Mouse (Mus musculus) layer of hippocampus, adult 18-20 months (tissue): ENCODE data around the gene Zeb2. TPM values are rescaled to one million over a fixed set of nuclear protein-coding genes. Genes with fewer than 3 reads are reported as not detected.

Experiments
- DNase-seq, 2 experiments: peaks; one replicate each; pipeline ENCODE4 v3.0.0; 2022; ENCODE audit warnings: low spot score in 2 of 2
- total RNA-seq, 2 experiments: library from RNA; stranded (reverse); gene quantifications; 2 replicates each; pipeline ENCODE4 v1.2.3; 2021

Gene Zeb2
- total RNA-seq, 2 experiments from 2014 or later: 381 to 385 TPM

- no peak for DNase-seq
Measured at GRCm38 (mm10) chr2:45017186-45017800, 99.9 kb downstream of the Zeb2 start.

- no peak for DNase-seq
Measured at GRCm38 (mm10) chr2:45013325-45013724, 103.9 kb downstream of the Zeb2 start.

DNA sequence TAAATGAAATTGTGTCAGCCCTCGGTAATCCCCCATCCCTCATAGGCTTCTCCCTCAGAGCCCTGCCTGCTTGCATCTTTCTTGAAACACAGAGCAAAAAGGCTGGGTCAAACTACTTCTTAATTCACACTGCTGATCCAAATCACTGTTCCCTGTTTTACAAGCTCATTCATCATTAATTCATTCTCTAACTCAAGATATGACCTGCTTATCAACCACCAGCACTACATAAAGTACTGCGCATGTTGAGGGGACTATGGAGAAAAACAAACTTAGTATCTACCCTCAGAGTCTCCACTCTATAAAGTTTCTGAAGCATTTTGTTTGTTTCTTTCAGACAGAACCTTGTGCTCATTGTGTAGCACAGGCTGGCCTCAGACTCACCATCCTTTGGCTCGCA lies 104.5 kb downstream of the Zeb2 start:
- DNase-seq: no peak

DNA sequence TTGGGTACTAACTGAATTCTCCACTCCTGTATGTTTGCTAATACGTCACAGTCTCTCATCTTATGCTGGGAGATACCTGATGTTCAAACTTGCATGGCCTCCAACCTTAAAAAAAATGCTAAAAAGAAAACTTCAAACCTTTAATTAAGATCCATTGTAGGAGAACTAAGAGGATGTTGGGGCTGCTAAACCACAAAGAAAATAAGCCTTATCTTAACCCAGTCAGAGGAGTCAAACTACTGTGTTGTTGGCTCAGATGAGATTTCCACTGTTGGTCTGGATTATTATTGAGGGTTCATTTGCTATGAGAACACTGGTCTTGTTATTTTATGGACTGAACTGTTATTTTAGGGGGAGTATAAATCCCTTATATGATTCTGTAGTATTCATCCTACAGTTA lies 106.5 kb downstream of the Zeb2 start:
- no peak for DNase-seq

GRCm38 (mm10) chr2:44999906-45000305 lies 117.3 kb downstream of the Zeb2 start:
- peak; percentile 80 to 87 for DNase-seq

GRCm38 (mm10) chr2:44998710-44999109 lies 118.5 kb downstream of the Zeb2 start:
- DNase-seq: no peak

GRCm38 (mm10) chr2:44981646-44982045 lies 135.5 kb downstream of the Zeb2 start:
- no peak for DNase-seq

DNA sequence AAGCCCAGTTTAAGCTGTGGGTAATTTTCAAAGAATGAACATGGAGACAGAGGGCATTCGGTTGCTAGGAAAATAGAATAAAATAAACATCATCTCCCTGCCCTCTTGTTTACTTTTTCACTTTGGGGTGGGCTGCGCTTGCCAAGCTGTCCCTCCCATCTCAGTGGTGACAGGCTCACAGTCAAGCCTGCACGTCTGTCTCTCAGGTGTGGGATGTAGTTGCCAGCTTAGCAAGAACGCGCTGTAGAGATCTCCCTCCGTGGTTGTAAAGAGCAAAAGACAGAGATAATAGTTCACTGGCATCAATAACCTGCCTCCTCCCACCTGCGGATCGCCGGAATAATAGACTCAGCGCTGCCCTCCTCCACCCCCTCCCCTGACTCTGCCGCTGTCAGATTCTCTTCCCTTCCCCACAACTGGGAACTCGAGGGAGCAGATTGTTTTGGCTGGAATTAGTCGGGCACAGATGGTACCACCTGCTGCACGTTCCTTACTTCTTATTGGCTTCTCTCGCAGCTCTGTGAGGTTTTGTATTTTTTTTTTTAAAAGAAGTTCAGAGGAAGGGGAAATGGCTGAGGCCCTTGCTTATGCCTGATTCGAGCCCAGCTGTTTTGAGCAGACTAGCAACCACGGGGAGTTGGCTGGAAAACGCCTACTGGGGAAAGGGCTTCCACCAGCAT lies 138.0 kb downstream of the Zeb2 start:
- DNase-seq: peak; percentile 57 to 71

DNA sequence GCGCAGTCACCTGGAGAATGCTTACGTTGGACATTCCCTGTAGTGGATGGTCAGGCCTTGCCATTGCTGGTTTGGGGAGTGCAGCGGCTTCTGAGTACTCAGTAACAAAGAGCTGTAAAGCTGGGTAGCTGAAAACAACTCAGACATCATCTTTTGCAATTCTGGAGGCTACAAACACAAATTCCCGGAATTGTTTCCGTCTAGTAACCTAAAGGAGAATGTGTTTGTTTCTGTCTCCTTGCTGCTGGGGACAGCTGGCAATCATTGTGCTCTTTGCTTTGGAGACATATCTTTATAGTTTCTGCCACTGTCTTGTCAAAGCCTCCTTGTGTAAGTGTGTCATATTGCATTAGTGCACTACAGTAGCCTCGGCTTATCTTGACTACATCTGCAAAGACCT lies 139.2 kb downstream of the Zeb2 start:
- DNase-seq: no peak

- no peak for DNase-seq
Measured at GRCm38 (mm10) chr2:44977556-44977955, 139.6 kb downstream of the Zeb2 start.

- DNase-seq: no peak
Measured at GRCm38 (mm10) chr2:44977051-44977450, 140.1 kb downstream of the Zeb2 start.

- no peak for DNase-seq
Measured at GRCm38 (mm10) chr2:44976484-44976883, 140.7 kb downstream of the Zeb2 start.

GRCm38 (mm10) chr2:44973828-44974227 lies 143.4 kb downstream of the Zeb2 start:
- no peak for DNase-seq

DNA sequence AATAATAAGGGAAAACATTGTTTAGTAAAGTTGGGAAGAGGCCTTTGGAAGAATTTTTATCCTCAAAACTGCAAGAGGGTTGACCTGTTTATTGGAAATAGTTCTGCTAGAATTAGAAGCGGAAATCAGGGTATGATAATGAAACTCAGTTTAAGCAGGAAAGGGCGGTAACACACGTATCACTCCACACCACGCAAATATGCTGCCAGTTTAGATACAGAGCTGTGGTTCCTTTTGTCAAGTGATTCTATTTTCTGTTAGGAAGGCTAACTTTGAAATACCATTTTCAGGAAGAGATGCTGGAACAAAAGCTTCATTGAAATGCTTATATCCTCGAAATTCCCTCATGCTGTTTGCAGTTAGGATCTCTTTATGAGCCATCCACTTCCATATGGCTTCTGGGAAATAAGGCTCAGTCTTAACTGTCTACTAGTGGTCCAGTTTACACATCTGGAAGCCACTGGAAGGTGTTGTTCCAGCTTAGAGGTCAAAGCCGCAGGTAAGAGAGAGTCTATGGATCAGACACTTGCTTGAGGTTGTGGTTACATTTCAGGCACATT lies 147.0 kb downstream of the Zeb2 start:
- no peak for DNase-seq

DNA sequence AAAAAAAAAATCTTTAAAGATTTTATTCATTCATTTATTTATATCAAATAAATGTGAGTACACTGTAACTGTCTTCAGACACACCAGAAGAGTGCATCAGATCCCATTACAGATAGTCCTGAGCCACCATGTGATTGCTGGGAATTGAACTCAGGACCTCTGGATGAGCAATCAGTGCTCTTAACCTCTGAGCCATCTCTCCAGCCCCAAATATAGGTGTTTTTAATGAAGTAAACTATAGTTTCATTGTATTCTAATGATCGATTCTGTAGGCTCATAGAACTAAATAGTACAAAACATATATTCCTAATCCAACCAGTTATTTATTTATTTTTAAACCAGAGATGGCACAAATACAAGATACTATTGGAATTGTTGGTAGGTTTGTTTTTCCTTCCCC lies 147.6 kb downstream of the Zeb2 start:
- no peak for DNase-seq

- no peak for DNase-seq
Measured at GRCm38 (mm10) chr2:44969226-44969625, 148.0 kb downstream of the Zeb2 start.

- DNase-seq: no peak
Measured at GRCm38 (mm10) chr2:44965834-44966555, 151.2 kb downstream of the Zeb2 start.

- DNase-seq: no peak
Measured at GRCm38 (mm10) chr2:44962620-44963019, 154.6 kb downstream of the Zeb2 start.

- no peak for DNase-seq
Measured at GRCm38 (mm10) chr2:44961192-44961591, 156.0 kb downstream of the Zeb2 start.

DNA sequence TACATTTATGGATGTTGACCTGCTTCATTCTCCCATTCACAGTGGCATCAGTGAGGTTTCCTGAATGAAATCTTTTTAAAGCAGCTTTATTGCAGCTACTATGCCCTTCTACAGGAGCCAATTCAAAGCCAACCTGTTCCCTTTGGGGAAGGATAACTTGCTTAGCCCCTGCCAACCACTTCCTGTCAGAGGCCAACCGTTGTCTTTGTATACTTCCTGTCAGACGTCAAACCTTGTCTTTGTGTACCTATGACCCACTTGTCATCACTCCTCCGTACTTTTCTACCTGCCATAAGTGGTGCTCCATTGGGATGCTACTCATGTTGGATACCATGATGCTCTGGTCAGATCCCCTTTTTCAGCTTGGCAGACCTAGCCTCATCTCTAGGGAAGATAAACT lies 156.6 kb downstream of the Zeb2 start:
- DNase-seq: no peak

- no peak for DNase-seq
Measured at GRCm38 (mm10) chr2:44957329-44957797, 159.8 kb downstream of the Zeb2 start.

- peak in 1 of 2 experiments; percentile 21 for DNase-seq
Measured at GRCm38 (mm10) chr2:44956232-44956631, 161.0 kb downstream of the Zeb2 start.
